Mouse (Mus musculus) E14TG2a.4 (cell line): Measurements from ENCODE around the gene Fam129b.

Experiments
- CTCF ChIP-seq: conservative IDR thresholded peaks from 2 replicates; pipeline ENCODE4 v1.5.1; 2014; ENCODE audit warnings: low read length
- NANOG ChIP-seq: IDR thresholded peaks from 2 replicates; pipeline ENCODE4 v1.6.1; 2014; ENCODE audit warnings: borderline replicate concordance, low read length, mixed read lengths

DNA sequence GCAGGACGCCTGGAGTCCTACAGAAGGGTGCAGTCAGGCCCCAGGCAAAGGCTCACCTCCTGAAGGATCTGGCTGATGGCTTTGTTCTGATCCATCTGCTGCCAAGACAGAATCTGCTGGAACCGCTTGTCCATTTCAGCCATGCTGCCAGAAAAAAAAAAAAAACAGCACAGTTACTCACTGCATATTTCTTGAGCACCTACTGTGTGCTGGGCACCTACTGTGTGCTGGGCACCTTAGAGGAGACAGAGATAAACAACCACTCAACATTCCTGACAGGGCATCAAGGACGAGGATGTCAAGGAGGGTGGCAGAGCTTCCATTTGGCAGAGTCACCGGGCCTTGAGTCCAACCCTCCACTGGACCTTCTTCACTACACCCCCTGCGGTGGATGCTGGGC is 62.8 kb downstream of the Fam129b start:
- no peak for TF ChIP-seq CTCF
- TF ChIP-seq NANOG = no peak
